Mouse (Mus musculus): Measurements from ENCODE around the gene Exoc6. TPM values are rescaled to one million over a fixed set of nuclear protein-coding genes. Genes with fewer than 3 reads are reported as not detected.
"Not testable (repeated sequence)": the region's sequence is repeated elsewhere in the genome, so short reads cannot be mapped to it uniquely, and the experiment has no call there.

The Exoc6 gene
- polyA plus RNA-seq, 1 experiment from 2014 or later: 7.3 TPM

- 90% methylated on average over 3 of the region's 3 CpGs for WGBS
Observed at GRCm38 (mm10) chr19:37527736-37528135, 22.5 kb upstream of the Exoc6 start.

GRCm38 (mm10) chr19:37528581-37528980 lies 21.6 kb upstream of the Exoc6 start:
- no peak overlapping the region for H3K27ac ChIP-seq
- no peaks in the 10 kb centered on the region for H3K36me3 ChIP-seq
- no peaks in the 10 kb centered on the region for H3K27me3 ChIP-seq (ENCODE audit: low read depth, poor library complexity, severe bottlenecking)
- no peaks in the 10 kb centered on the region for H3K9me3 ChIP-seq (replicated peaks)
- DNase-seq (ENCODE audit: low spot score): no peak
- 79% methylated on average over 6 of the region's 6 CpGs for WGBS
- H3K4me1 ChIP-seq: no peaks in the 10 kb centered on the region
- H3K4me3 ChIP-seq: no peak overlapping the region

More at GRCm38 (mm10) chr19:37527736-37528135, 22.5 kb upstream of the Exoc6 start:
- H3K27me3 ChIP-seq (ENCODE audit: low read depth, poor library complexity, severe bottlenecking); DNase-seq (ENCODE audit: low spot score); H3K36me3 ChIP-seq; H3K4me3 ChIP-seq; H3K4me1 ChIP-seq; H3K27ac ChIP-seq; H3K9me3 ChIP-seq (replicated peaks): not testable (repeated sequence)

GRCm38 (mm10) chr19:37529296-37529695 lies 20.9 kb upstream of the Exoc6 start:
- H3K36me3 ChIP-seq: no peaks in the 10 kb centered on the region
- WGBS: 92% methylated on average over 9 of the region's 9 CpGs
- no peak for DNase-seq (ENCODE audit: low spot score)

GRCm38 (mm10) chr19:37529975-37530515 lies 20.2 kb upstream of the Exoc6 start:
- no peaks in the 10 kb centered on the region for H3K9me3 ChIP-seq (replicated peaks)
- whole genome bisulfite sequencing: 51% methylated on average over 7 of the region's 7 CpGs
- DNase-seq (ENCODE audit: low spot score): no peak
- H3K27me3 ChIP-seq (ENCODE audit: low read depth, poor library complexity, severe bottlenecking): no peaks in the 10 kb centered on the region
- H3K4me1 ChIP-seq: no peaks in the 10 kb centered on the region
- H3K27ac ChIP-seq: no peak overlapping the region
- no peak overlapping the region for H3K4me3 ChIP-seq
- H3K36me3 ChIP-seq: no peaks in the 10 kb centered on the region

More at GRCm38 (mm10) chr19:37529296-37529695, 20.9 kb upstream of the Exoc6 start:
- Histone ChIP-seq H3K4me3 (no peak overlapping the region), H3K27ac (no peak overlapping the region), H3K4me1 (no peaks in the 10 kb centered on the region), H3K27me3 (ENCODE audit: low read depth, poor library complexity, severe bottlenecking) (no peaks in the 10 kb centered on the region), H3K9me3 (replicated peaks) (no peaks in the 10 kb centered on the region)

- no peak overlapping the region for H3K4me3 ChIP-seq
- no peak overlapping the region for H3K27ac ChIP-seq
- WGBS: 85% methylated on average over 3 of the region's 3 CpGs
- no peaks in the 10 kb centered on the region for H3K36me3 ChIP-seq
- no peaks in the 10 kb centered on the region for H3K4me1 ChIP-seq
- H3K27me3 ChIP-seq (ENCODE audit: low read depth, poor library complexity, severe bottlenecking): no peaks in the 10 kb centered on the region
- DNase-seq (ENCODE audit: low spot score): no peak
- H3K9me3 ChIP-seq (replicated peaks): no peaks in the 10 kb centered on the region
Observed at GRCm38 (mm10) chr19:37530601-37531000, 19.6 kb upstream of the Exoc6 start.

- 59% methylated on average over 7 of the region's 7 CpGs for WGBS
- Histone ChIP-seq H3K36me3 (no peaks in the 10 kb centered on the region), H3K4me1 (no peaks in the 10 kb centered on the region), H3K4me3 (no peak overlapping the region), H3K27ac (no peak overlapping the region), H3K27me3 (ENCODE audit: low read depth, poor library complexity, severe bottlenecking) (no peaks in the 10 kb centered on the region), H3K9me3 (replicated peaks) (no peaks in the 10 kb centered on the region)
- no peak for DNase-seq (ENCODE audit: low spot score)
Observed at GRCm38 (mm10) chr19:37531200-37531845, 18.9 kb upstream of the Exoc6 start.

- 86% methylated on average over 5 of the region's 5 CpGs for WGBS
- H3K4me1 ChIP-seq: no peaks in the 10 kb centered on the region
- no peaks in the 10 kb centered on the region for H3K36me3 ChIP-seq
- DNase-seq (ENCODE audit: low spot score): no peak
- no peaks in the 10 kb centered on the region for H3K27me3 ChIP-seq (ENCODE audit: low read depth, poor library complexity, severe bottlenecking)
- H3K27ac ChIP-seq: no peak overlapping the region
- no peak overlapping the region for H3K4me3 ChIP-seq
- H3K9me3 ChIP-seq (replicated peaks): no peaks in the 10 kb centered on the region
Observed at GRCm38 (mm10) chr19:37533196-37533595, 17.0 kb upstream of the Exoc6 start.

- no peak for DNase-seq (ENCODE audit: low spot score)
- no peaks in the 10 kb centered on the region for H3K4me1 ChIP-seq
- H3K9me3 ChIP-seq (replicated peaks): no peaks in the 10 kb centered on the region
- no peaks in the 10 kb centered on the region for H3K27me3 ChIP-seq (ENCODE audit: low read depth, poor library complexity, severe bottlenecking)
- WGBS: 60% methylated on average over 3 of the region's 3 CpGs
- no peak overlapping the region for H3K27ac ChIP-seq
- no peak overlapping the region for H3K4me3 ChIP-seq
- no peaks in the 10 kb centered on the region for H3K36me3 ChIP-seq
Observed at GRCm38 (mm10) chr19:37534737-37535365, 15.4 kb upstream of the Exoc6 start.

- 91% methylated on average over 7 of the region's 7 CpGs for WGBS
- Histone ChIP-seq H3K36me3 (no peaks in the 10 kb centered on the region), H3K4me1 (no peaks in the 10 kb centered on the region), H3K27ac (no peak overlapping the region), H3K4me3 (no peak overlapping the region), H3K27me3 (ENCODE audit: low read depth, poor library complexity, severe bottlenecking) (no peaks in the 10 kb centered on the region), H3K9me3 (replicated peaks) (no peaks in the 10 kb centered on the region)
- no peak for DNase-seq (ENCODE audit: low spot score)
Observed at GRCm38 (mm10) chr19:37536426-37536825, 13.8 kb upstream of the Exoc6 start.

GRCm38 (mm10) chr19:37537717-37538116 lies 12.5 kb upstream of the Exoc6 start:
- Histone ChIP-seq H3K9me3 (replicated peaks) (no peaks in the 10 kb centered on the region), H3K4me3 (no peak overlapping the region), H3K36me3 (no peaks in the 10 kb centered on the region), H3K4me1 (no peaks in the 10 kb centered on the region), H3K27ac (no peak overlapping the region), H3K27me3 (ENCODE audit: low read depth, poor library complexity, severe bottlenecking) (no peaks in the 10 kb centered on the region)
- WGBS: 75% methylated on average over 1 of the region's 1 CpGs
- DNase-seq (ENCODE audit: low spot score): no peak

- Histone ChIP-seq H3K4me1 (no peaks in the 10 kb centered on the region), H3K27me3 (ENCODE audit: low read depth, poor library complexity, severe bottlenecking) (no peaks in the 10 kb centered on the region), H3K4me3 (no peak overlapping the region), H3K9me3 (replicated peaks) (no peaks in the 10 kb centered on the region), H3K27ac (no peak overlapping the region), H3K36me3 (no peaks in the 10 kb centered on the region)
- 80% methylated on average over 7 of the region's 7 CpGs for WGBS
- DNase-seq (ENCODE audit: low spot score): no peak
Observed at GRCm38 (mm10) chr19:37540201-37540600, 10.0 kb upstream of the Exoc6 start.

GRCm38 (mm10) chr19:37543537-37544326 lies 6.5 kb upstream of the Exoc6 start:
- Histone ChIP-seq H3K9me3 (replicated peaks) (no peaks in the 10 kb centered on the region), H3K4me1 (peaks cover 5% of the 10 kb centered on the region; the same call in 1 of the 2 replicates), H3K36me3 (no peaks in the 10 kb centered on the region), H3K27me3 (ENCODE audit: low read depth, poor library complexity, severe bottlenecking) (peaks cover 11% of the 10 kb centered on the region; the same call in 1 of the 2 replicates), H3K27ac (no peak overlapping the region), H3K4me3 (no peak overlapping the region)
- 68% methylated on average over 13 of the region's 13 CpGs for WGBS
- no peak for DNase-seq (ENCODE audit: low spot score)

- H3K4me1 ChIP-seq: peaks cover 5% of the 10 kb centered on the region; the same call in 1 of the 2 replicates
- no peaks in the 10 kb centered on the region for H3K9me3 ChIP-seq (replicated peaks)
- no peaks in the 10 kb centered on the region for H3K36me3 ChIP-seq
- no peak for DNase-seq (ENCODE audit: low spot score)
- H3K27me3 ChIP-seq (ENCODE audit: low read depth, poor library complexity, severe bottlenecking): peaks cover 18% of the 10 kb centered on the region
- H3K4me3 ChIP-seq: no peak overlapping the region
- WGBS: 94% methylated on average over 9 of the region's 9 CpGs
- H3K27ac ChIP-seq: no peak overlapping the region
Observed at GRCm38 (mm10) chr19:37544476-37544875, 5.7 kb upstream of the Exoc6 start.
